Mouse (Mus musculus): ENCODE data around the gene Zp3.

- TF ChIP-seq MYOD1 (IDR thresholded peaks at IDR 0.05; ENCODE audit: control insufficient read depth in 1 of 3, insufficient read length in 2 of 3, low read depth in 2 of 3) = no peak
- no peak for TF ChIP-seq POLR2A (IDR thresholded peaks at IDR 0.05; ENCODE audit: insufficient read length, low read depth)
- no peak for TF ChIP-seq MAX (IDR thresholded peaks at IDR 0.05; ENCODE audit: low read depth)
- no peak for TF ChIP-seq USF1 (IDR thresholded peaks at IDR 0.05; ENCODE audit: low read depth)
- TF ChIP-seq MYOG (IDR thresholded peaks at IDR 0.05; ENCODE audit: control insufficient read depth in 1 of 3, insufficient read depth in 1 of 3, insufficient read length in 2 of 3, low read depth in 2 of 3) = no peak
- TF ChIP-seq E2F4 (IDR thresholded peaks at IDR 0.05; ENCODE audit: insufficient read depth) = no peak
- TF ChIP-seq TCF3 (IDR thresholded peaks at IDR 0.05; ENCODE audit: insufficient read length, low read depth) = no peak
- TF ChIP-seq TCF12 (IDR thresholded peaks at IDR 0.05; ENCODE audit: insufficient read depth, poor library complexity, severe bottlenecking) = no peak
- TF ChIP-seq SRF (IDR thresholded peaks at IDR 0.05; ENCODE audit: control insufficient read depth, insufficient read length, low read depth) = no peak
Measured at GRCm38 (mm10) chr5:135952830-135953229, 27.1 kb upstream of the Zp3 start.
